Mouse (Mus musculus) cerebellum, adult 18-20 months (tissue): ENCODE results near the gene Ly6g6f.
"Not testable (repeated sequence)": the region's sequence is repeated elsewhere in the genome, so short reads cannot be mapped to it uniquely, and the experiment has no call there.

Experiments used
- DNase-seq, 2 experiments: peaks; one replicate each; pipeline ENCODE4 v3.0.0; 2021

Gene Ly6g6f

GRCm38 (mm10) chr17:35051156-35052086, 34.0 kb downstream of the Ly6g6f start:
- peak; percentile 39 to 46 for DNase-seq

GRCm38 (mm10) chr17:35050126-35050750, 35.2 kb downstream of the Ly6g6f start:
- peak; percentile 48 to 53 for DNase-seq

- peak in 1 of 2 experiments; percentile 21 for DNase-seq
These were observed 35.8 kb downstream of the Ly6g6f start, which contains the start of gene Clic1 for GRCm38 (mm10) chr17:35049561-35050016. TSS of gene Clic1 (plus strand) at chr17:35049966.

- no peak for DNase-seq
These were observed 36.4 kb downstream of the Ly6g6f start for GRCm38 (mm10) chr17:35048932-35049440.

- DNase-seq, result no peak
These were observed 37.1 kb downstream of the Ly6g6f start for GRCm38 (mm10) chr17:35048149-35048931.

- DNase-seq, result no peak
These were observed 37.7 kb downstream of the Ly6g6f start for GRCm38 (mm10) chr17:35047688-35048087.

GRCm38 (mm10) chr17:35046681-35047455, 38.5 kb downstream of the Ly6g6f start, which contains the start of gene Msh5:
TSS of gene Msh5 (minus strand) at chr17:35046745.
- DNase-seq, result peak; percentile 93 to 95

GRCm38 (mm10) chr17:35045807-35046680, 39.4 kb downstream of the Ly6g6f start:
- DNase-seq, result peak in 1 of 2 experiments; percentile 38

- DNase-seq, result no peak
These were observed 40.3 kb downstream of the Ly6g6f start for GRCm38 (mm10) chr17:35044904-35045806.

GRCm38 (mm10) chr17:35043794-35044193, 41.6 kb downstream of the Ly6g6f start:
- no peak for DNase-seq

- no peak for DNase-seq
These were observed 46.1 kb downstream of the Ly6g6f start for GRCm38 (mm10) chr17:35039121-35039873.

GRCm38 (mm10) chr17:35034896-35035295, 50.5 kb downstream of the Ly6g6f start:
- no peak for DNase-seq

GRCm38 (mm10) chr17:35033703-35034102, 51.7 kb downstream of the Ly6g6f start:
- not testable (repeated sequence) for DNase-seq

GRCm38 (mm10) chr17:35032323-35032870, 53.0 kb downstream of the Ly6g6f start:
- no peak for DNase-seq

GRCm38 (mm10) chr17:35031880-35032279, 53.5 kb downstream of the Ly6g6f start:
- no peak for DNase-seq

- no peak for DNase-seq
These were observed 54.1 kb downstream of the Ly6g6f start for GRCm38 (mm10) chr17:35031272-35031671.
